Mouse (Mus musculus) testis, postnatal 14 days (tissue): ENCODE results near the gene Hspg2.
"Not testable (repeated sequence)": the region's sequence is repeated elsewhere in the genome, so short reads cannot be mapped to it uniquely, and the experiment has no call there.

Experiments used
- DNase-seq: peaks from one replicate; pipeline ENCODE4 v3.0.0; 2021; ENCODE audit warnings: low spot score

Gene Hspg2

DNA sequence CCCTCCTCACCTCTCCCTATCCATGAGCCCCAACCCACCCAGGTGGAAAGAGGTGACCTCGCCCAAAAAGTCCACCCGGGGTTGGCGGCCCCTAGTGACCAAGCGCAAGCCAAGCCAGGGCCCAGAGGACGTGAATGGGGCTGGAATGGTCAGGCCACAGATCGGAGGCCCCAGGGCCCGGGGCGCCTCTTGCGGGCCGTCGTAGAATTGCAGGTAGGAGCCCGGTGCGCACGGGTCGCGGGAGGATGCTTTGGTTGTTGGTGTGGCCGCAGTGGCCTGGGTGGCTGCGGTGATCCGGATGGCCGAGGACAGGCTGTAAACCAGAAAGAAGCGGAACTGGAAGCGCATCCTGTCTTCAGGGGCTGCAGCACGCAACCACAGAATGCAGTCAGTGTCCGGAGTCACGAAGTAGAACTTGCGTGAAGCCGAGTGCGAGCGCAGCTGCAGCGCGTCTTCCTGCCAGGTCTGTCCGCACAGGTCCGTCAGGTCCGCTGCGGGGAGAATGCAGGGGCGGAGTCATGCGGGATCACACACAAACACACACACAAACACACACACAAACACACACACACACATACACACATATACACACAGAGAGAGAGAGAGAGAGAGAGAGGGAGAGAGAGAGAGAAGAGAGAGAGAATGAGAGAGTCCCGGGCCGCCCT, 109.7 kb downstream of the Hspg2 start:
- DNase-seq: peak; percentile 68

DNA sequence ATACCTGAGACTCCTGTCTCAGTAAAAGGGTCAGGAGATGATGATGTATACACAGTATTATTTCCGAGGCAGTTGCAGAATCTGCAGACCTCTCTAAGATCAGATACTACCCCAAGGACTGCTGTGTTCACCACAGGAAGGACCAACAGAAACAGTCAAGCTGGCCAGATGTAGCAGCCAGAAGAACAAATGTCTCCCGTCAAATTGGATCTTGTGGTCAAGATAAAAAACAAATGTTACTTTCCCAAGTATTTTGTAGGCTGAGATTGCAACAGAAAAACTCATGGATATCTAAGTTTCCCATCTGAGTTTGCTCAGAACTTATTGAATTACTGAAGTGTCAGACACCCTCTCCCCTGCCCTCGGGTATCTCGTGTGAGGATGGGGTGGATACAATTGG, 111.2 kb downstream of the Hspg2 start:
- peak; percentile 61 for DNase-seq

DNA sequence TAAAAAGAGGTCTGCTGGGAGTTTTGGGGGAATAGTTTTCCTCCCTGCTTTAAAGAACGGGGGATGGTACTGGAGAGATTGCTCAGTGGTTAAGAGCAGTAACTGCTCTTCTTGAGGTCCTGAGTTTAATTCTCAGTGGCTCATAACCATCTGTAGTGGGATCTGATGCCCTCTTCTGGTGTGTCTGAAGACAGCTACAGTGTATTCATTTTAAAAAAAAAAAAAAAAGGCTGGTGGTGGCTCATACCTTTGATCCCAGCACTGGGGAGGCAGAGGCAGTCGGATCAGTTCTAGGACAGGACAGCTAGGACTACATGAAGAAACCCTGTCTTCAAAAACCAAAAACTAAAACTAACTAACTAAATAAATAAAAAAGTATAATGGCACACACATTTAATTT, 111.7 kb downstream of the Hspg2 start:
- DNase-seq: no peak

DNA sequence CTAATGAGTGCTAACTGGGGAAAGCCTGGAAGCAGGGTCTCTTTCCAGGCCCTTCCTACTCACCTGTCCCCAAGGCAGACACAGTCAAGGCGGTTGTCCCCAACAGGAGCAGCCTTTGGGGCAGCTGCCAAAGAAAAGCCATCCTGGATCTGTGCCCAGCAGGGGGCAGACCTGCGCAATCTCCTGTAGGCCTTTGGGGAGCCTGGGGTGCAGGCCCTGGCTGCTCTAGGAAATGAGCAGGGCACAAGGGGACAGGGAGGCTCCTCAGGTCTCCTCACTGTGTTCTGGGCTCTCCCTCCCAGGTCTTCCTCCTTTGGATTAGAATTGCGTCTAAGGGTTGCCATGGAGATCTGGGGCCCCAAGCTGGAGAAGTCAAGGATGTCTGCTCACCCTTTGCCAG, 113.2 kb downstream of the Hspg2 start:
- no peak for DNase-seq

DNA sequence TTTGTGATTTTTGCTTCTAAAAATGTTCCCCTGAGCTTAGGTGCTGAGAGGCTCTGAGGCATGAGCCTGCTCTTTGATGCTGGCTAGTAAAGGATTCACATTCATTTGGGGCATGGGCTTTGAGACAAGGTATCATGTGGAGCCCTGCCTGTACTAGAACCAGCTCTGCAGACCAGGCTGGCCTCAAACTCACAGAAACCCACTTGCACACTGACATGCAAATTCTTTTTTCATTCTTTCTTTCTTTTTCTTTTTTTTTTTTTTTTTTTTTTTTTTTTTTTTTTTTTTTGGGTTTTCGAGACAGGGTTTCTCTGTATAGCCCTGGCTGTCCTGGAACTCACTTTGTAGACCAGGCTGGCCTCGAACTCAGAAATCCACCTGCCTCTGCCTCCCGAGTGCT, 120.5 kb downstream of the Hspg2 start:
- not testable (repeated sequence) for DNase-seq

DNA sequence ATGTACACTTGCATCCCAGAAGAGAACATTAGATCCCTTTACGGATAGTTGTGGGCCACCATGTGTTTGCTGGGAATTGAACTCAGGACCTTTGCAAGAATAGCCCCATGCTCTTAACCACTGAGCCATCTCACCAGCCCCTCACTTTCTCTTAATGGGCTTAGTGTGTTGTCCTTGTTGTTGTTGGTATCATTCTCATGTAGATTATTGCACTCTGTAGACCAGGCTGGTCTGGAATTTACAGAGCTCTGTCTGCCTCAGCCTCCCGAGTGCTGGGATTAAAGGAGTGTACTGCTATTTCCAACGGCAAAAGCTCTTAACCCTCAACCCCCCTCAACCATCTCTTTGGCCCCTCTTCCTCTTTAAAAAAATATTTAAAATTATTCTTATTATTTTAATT, 121.0 kb downstream of the Hspg2 start:
- no peak for DNase-seq

DNA sequence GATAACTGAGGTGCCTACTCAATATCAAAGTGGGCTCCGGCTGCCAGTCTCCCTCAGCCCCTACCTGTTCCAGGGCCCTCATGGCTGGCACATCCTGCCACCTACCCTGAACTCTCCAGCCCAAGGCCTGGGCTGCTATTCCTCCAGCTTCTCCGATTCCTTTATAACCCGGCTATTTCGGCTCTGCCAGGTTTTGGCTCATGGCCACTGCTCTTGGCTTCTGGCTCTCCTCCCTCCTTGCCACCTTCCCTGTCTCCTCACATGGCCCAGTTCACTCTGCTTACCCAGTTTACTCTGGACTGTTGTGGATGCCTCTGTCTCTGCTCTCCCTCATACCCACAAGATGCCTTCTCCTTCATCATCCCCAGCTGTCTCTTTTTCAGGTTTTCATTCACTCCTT, 122.4 kb downstream of the Hspg2 start:
- no peak for DNase-seq

DNA sequence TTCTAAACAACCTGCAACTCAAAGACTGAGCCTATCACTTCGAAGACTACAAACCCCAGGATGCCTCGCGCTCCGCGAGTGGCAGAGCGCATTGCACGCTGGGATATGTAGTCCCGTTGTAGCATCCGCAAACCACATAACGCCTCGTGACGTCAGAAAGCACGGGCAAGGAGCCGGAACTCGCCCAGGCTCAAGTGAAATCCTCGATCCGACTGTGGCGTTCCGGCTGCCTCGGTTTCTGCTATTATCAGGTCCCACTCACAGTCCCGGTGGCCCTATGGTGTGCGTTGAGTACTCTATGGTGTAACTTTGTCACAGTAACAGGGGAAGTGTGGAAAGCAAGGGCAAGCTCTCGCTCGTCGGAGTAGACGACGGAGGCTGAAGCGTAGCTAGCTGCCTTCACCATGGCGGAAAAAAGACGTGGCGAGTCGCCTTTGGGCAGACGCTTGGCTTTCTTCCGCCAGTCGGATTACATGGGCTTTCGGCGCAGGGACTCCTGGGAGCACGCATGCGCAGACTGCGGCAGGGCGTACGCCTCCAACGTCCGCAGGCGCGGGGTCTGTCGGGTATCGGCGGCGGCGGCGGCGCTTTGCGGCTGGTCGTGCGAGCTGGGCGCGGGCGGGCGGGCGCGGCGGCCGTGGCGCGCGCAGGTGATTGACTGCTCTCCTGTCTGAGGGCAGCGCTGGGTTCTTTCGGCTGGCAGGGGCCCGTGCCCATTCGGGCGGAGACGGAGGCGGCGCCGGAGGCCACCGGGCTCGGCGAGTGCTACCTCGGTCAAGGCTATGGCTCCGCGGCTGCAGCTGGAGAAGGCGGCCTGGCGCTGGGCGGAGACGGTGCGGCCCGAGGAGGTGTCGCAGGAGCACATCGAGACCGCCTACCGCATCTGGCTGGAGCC, 125.3 kb downstream of the Hspg2 start, which contains the start of gene Usp48:
Usp48 (plus strand) TSS at position 155 of the 895 bp plus-strand sequence.
- peak; percentile 99 for DNase-seq

DNA sequence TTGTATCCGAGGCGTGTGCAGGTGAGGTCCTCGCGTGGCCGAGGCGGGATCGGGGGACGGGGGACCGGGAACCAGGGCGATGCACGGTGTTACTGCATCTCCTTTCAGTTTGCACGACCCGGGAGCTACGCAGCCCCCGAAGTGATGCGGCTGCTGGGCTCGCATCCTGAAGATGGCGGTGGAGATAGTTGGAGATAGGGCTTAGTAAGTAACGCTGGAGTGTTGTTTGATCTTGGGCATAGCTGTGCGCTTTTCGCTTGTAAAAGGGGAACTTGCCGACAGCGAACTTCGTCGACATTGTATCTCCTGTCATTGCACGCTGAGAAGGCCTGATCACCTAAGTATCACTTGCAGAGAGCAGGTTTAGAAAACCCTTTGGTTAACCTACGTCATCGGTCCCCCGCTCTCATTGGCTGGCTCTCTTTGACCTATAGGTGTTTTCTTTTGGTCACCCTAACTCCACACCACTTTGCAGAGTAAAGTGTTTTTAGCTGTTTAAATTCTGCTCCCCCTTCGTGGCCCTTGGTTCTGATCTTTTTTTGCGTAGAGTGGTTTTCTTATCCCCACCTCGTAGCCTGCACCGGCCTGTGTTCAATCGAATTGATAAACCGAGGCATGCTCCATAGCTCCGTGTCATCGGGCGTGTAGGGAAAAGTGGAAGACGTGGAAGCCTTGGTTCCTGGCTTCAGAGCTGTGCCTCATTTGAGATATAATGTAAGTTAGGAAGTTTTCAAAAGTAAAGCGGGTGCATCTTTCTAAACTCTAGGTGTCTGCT, 126.1 kb downstream of the Hspg2 start:
- DNase-seq: no peak

DNA sequence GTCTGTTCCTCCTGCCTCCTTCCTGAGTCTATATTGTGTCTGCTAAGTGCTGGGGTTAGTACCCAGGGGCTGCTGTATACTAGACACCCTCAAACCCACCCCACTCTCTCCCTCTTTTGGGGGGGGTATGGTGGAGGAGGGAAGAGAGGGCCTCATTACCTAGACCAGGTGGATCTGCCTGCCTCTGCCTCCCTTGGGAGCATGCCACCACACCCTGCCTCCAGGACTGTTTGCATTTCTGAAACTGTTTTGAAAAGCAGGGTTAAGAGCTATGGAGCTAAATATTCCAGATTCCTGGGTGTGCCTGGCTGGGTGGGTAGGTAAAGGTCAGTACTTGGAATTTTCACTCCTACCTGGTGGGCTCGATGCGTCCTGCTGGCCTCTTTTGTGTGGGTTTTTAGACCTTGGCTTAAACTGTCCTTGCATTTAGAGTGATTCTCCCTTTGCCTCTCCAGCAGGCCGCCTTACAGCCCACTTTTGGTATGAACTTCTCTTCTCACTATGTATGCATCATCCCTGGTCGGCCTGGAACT, 128.6 kb downstream of the Hspg2 start:
- DNase-seq: no peak

DNA sequence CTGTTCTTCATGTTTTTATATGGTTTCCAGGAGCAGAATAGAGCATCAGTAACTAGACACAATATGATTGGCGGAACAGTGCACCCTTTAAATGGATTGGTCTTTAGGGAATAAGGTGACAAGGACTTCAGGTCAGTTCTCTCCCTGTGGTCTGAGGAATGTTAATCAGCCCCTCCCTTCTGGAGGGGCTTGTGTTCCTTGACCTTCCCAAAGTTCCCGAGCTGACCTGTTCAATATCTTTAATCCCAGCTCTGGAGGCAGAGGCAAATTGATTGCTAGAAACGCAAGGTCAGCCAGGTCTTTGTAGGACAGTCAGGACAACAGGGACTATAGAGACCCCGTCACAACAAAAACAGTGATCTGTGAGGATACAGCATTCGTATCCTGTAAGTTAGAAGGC, 130.0 kb downstream of the Hspg2 start:
- no peak for DNase-seq

DNA sequence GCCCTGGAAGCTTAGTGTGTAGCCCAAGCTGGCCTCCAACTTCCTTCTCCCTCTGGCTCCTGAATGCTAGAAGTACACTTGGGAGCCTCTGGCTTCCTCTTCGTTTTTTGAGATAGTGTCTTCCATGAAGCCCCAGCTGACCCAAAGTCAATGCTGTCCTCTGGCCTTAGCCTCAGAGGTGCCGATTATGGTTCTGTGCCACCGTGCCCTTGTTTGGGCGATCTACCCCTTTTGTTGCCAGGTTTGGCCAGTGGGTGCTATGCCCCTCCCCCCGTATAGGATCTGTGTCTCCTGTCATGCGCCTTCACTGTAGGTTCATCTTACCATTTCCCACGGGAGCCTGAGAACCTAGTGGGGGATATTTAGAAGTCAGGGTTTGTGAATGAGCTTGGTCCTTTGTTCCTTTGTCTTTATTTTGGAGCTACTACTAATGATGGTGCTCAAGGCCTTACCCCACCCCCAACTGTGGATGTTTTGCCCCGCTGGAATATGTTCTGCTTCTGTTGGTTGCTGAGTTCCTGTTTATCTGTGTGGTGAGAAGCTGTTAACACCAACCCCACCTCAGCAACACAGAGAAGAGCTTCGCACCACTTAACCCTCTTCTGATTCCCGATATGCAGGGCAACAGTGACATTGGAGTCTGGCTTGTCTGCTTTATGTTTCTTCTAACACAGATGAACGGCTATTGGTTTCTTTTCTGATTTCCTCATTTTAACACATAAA, 135.0 kb downstream of the Hspg2 start:
- no peak for DNase-seq

DNA sequence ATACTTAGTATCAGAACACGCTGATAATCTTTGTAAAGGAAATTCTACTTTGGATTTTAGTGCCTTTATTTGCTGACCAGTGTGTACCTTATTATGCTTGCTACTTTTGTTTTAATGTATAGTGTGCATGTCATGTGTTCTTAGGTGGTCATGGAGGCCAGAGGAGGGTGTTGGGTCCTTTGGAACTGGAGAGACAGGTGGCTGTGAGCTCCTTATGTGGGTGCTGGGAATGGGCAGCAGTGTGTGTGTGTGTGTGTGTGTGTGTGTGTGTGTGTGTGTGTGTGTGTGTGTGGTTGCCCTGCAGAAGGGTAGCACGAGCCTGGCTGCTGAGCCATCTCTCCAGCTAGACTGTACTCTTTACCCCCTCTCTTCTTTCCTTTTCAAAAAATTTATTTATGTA, 138.5 kb downstream of the Hspg2 start:
- no peak for DNase-seq

DNA sequence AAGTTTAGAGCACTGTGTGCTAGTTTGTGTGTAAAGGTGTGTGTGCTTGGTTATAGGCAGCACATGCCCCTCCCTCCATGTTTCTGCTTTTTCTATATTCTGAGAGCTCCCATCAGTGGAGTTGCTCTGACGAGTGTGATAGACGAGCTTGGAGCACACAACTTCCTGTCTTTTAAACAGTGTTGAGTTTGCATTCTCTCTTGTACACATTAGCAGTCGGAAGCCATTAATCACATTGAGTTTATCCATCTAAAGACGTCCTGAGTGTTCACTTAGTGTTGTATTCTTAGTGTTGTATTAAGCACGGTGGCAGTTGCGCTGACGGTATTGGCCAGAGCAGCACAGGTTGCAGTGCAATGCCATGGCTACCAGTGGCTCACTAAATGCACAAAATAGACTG, 140.7 kb downstream of the Hspg2 start:
- DNase-seq: no peak

DNA sequence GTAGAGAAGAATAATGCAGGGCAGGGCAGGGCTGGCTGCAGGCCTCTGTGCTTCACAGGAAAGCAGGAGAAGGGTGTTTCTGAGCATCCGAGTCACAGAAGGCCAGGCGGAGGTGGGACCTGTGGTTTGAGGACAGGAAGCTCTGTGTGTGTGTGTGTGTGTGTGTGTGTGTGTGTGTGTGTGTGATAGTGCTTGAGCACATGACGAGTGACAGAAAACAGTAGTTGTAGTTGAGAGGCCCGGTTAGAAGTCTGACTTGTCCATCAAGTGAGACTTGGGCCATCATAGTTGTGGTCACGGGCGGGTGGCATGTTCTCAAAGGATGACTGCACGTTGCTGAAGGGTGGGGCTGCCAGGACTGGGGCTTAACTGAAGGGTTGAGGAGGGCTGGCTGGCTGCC, 141.1 kb downstream of the Hspg2 start:
- DNase-seq: no peak

DNA sequence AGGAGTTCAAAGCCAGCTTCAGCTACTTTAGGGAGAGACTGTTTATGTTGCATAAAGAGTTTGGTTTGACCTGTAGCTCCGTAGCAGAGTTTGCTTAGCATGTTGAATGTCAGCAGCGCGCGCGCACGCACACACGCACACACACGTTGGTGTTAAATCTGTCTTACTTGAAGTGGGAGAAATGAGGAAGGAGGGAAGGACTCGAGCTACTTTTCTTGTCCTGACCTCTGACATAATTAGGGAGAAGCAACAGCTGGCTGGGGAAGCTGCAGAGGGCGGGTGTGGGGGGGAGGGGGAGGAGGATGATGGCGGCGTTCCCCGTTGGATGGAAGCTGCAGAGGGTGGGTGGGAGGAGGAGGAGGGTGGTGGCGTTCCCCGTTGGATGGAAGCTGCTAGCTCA, 141.7 kb downstream of the Hspg2 start:
- DNase-seq: no peak
